Mouse (Mus musculus): ENCODE results near the gene Vstm2l. TPM values are rescaled to one million over a fixed set of nuclear protein-coding genes. Genes with fewer than 3 reads are reported as not detected.

Gene Vstm2l
- polyA plus RNA-seq, 1 experiment from 2014 or later, result 11.0 TPM

- H3K9ac ChIP-seq (ENCODE audit: low read length), result no peak overlapping the region
- DNase-seq (ENCODE audit: low spot score) (peak; percentile 31), ATAC-seq (ENCODE audit: insufficient read depth, low FRiP score, low TSS enrichment) (no peak)
- no peaks in the 10 kb centered on the region for H3K36me3 ChIP-seq (ENCODE audit: control insufficient read depth, insufficient read depth, low read length)
- WGBS, result 75% methylated on average over 2 of the region's 2 CpGs
- H3K9me3 ChIP-seq (ENCODE audit: control insufficient read depth, low read length), result no peaks in the 10 kb centered on the region
- no peak overlapping the region for H3K27ac ChIP-seq (ENCODE audit: low read depth, low read length)
- H3K27me3 ChIP-seq (ENCODE audit: control insufficient read depth, insufficient read depth, low read length), result no peaks in the 10 kb centered on the region
- peaks cover 2% of the 10 kb centered on the region; the same call in 1 of the 2 replicates for H3K4me1 ChIP-seq (ENCODE audit: control insufficient read depth, insufficient read depth, low read length)
- no peak overlapping the region for H3K4me2 ChIP-seq (ENCODE audit: low read depth)
- H3K4me3 ChIP-seq (ENCODE audit: low read depth, low read length), result no peak overlapping the region
These were observed 75.5 kb downstream of the Vstm2l start for GRCm38 (mm10) chr2:157989946-157990345.

GRCm38 (mm10) chr2:157991026-157991425 is 76.6 kb downstream of the Vstm2l start:
- Histone ChIP-seq H3K36me3 (ENCODE audit: control insufficient read depth, insufficient read depth, low read length) (no peaks in the 10 kb centered on the region), H3K4me2 (ENCODE audit: low read depth) (no peak overlapping the region), H3K27me3 (ENCODE audit: control insufficient read depth, insufficient read depth, low read length) (no peaks in the 10 kb centered on the region), H3K9ac (ENCODE audit: low read length) (no peak overlapping the region), H3K4me1 (ENCODE audit: control insufficient read depth, insufficient read depth, low read length) (peaks cover 2% of the 10 kb centered on the region; the same call in 1 of the 2 replicates), H3K9me3 (ENCODE audit: control insufficient read depth, low read length) (no peaks in the 10 kb centered on the region), H3K4me3 (ENCODE audit: low read depth, low read length) (no peak overlapping the region), H3K27ac (ENCODE audit: low read depth, low read length) (no peak overlapping the region)
- 66% methylated on average over 6 of the region's 6 CpGs for WGBS
- no peak for ATAC-seq (ENCODE audit: insufficient read depth, low FRiP score, low TSS enrichment)
- DNase-seq (ENCODE audit: low spot score), result no peak

GRCm38 (mm10) chr2:157992501-157992900 is 78.0 kb downstream of the Vstm2l start:
- ATAC-seq (ENCODE audit: insufficient read depth, low FRiP score, low TSS enrichment), result no peak
- Histone ChIP-seq H3K9me3 (ENCODE audit: control insufficient read depth, low read length) (no peaks in the 10 kb centered on the region), H3K27ac (ENCODE audit: low read depth, low read length) (no peak overlapping the region), H3K36me3 (ENCODE audit: control insufficient read depth, insufficient read depth, low read length) (peaks cover 2% of the 10 kb centered on the region; the same call in 1 of the 2 replicates), H3K27me3 (ENCODE audit: control insufficient read depth, insufficient read depth, low read length) (no peaks in the 10 kb centered on the region), H3K9ac (ENCODE audit: low read length) (no peak overlapping the region), H3K4me1 (ENCODE audit: control insufficient read depth, insufficient read depth, low read length) (peaks cover 2% of the 10 kb centered on the region; the same call in 1 of the 2 replicates), H3K4me3 (ENCODE audit: low read depth, low read length) (no peak overlapping the region), H3K4me2 (ENCODE audit: low read depth) (no peak overlapping the region)
- WGBS, result 91% methylated on average over 4 of the region's 4 CpGs
- no peak for DNase-seq (ENCODE audit: low spot score)

Other genes with a start within 250 kb of the Vstm2l start
- gene Ctnnbl1, start 177.3 kb upstream of the Vstm2l start, polyA plus RNA-seq (2014; fragmentation: Nextera tagmentation; extraction: Ambion mirVana), result 96.5 and 106 TPM in 2 replicates
- 25.6 and 28.7 TPM in 2 replicates for gene Tti1, start 113.8 kb downstream of the Vstm2l start, polyA plus RNA-seq (2014; fragmentation: Nextera tagmentation; extraction: Ambion mirVana)
- 56.9 and 58.8 TPM in 2 replicates for gene Rprd1b, start 113.8 kb downstream of the Vstm2l start, polyA plus RNA-seq (2014; fragmentation: Nextera tagmentation; extraction: Ambion mirVana)
- gene Tgm2, start 231.8 kb downstream of the Vstm2l start, polyA plus RNA-seq (2014; fragmentation: Nextera tagmentation; extraction: Ambion mirVana), result 4.5 and 5.3 TPM in 2 replicates

All from neural tube, embryonic 11.5 days (tissue).